Mouse (Mus musculus): ENCODE data around the gene Rps10.

DNA sequence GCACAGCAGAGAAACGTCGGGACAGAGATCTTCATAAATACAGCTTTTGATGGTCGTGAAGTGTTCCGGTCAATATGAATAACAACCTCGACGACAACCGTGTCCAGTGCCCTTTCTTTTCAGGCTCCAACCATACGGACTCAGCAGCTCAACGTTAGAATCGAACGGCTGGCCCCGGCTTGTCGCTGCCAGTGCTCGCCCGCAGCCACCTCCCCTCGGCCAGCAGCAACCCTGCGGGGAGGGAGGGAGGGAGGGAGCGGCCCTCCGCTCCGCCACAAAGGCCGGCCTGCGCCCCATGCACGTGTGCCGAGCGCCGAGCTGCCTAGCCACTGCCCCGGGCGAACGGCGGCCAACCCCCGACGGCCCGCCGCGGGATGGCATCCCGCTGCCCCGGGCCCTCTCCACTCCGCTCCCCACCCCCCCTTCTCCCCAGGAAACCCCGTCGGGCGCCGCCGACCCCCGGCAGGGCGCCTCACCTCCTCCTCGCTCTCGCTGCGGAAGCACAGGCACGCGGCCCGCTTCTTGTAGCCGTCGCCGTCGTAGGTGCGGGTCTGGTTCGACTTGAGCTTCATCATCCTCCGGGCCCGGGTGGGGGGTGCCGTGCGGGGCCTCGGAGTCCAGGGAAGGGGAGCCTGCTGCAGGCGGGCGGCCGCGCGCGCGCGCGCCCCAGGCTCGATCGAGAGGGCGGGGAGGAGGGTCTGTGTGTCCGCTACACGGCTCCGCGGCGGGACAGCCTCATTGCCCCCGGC, 13.7 kb downstream of the Rps10 start:
- TF ChIP-seq CTCF (IDR thresholded peaks at IDR 0.05; ENCODE audit: low read depth) (no peak), EP300 (optimal IDR thresholded peaks at IDR 0.05) (no peak)

Measured in stomach, postnatal 0 days (tissue).